Mouse (Mus musculus) embryonic fibroblast, embryonic 13.5 days (primary cell): Measurements from ENCODE around the gene Med13l.

Experiments
- CTCF ChIP-seq: IDR thresholded peaks from 2 replicates; pipeline ENCODE4 v1.5.1; 2011; ENCODE audit warnings: mild to moderate bottlenecking, control low read depth, low read length, moderate library complexity, borderline replicate concordance; ENCODE audit not compliant: insufficient read depth
- POLR2A ChIP-seq: IDR thresholded peaks from 2 replicates; pipeline ENCODE4 v1.6.1; 2011; ENCODE audit warnings: low read depth, mild to moderate bottlenecking, control low read depth, low read length, moderate library complexity

- TF ChIP-seq CTCF (no peak), POLR2A (no peak)
Measured at GRCm38 (mm10) chr5:118647384-118647783, 86.9 kb downstream of the Med13l start.
